Mouse (Mus musculus) retina, postnatal 1 day (tissue): ENCODE measurements at regions not wholly inside any gene's neighbourhood (a gene's known extent, or its start where the extent isn't known, plus 50 kb on each side); places are given as distances from the start of the nearest gene placed in this dataset.
"Not testable (repeated sequence)": the region's sequence is repeated elsewhere in the genome, so short reads cannot be mapped to it uniquely, and the experiment has no call there.

Source experiments
- DNase-seq: peaks from one replicate; pipeline ENCODE4 v3.0.0-alpha.2; 2012

DNA sequence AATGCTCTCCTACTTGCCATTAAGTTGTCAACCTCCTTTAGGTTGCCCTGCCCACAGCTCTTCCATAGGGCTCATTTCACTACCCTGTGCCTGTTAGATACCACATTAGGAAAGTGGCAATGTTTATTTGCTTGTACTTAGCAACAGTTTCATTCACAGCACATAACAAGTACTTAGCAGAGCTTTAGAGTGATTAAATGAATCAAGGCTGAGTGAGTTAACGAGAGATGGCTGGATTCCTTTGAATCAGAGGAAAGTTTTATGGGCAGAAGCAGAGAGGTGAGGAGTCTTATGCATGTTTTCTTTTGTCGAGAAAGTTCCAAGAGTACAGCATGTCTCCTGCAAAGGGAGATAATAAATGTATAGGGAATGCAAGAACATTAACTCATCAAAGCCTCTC, 60.5 kb downstream of the Ptgs2 start:
- no peak for DNase-seq

DNA sequence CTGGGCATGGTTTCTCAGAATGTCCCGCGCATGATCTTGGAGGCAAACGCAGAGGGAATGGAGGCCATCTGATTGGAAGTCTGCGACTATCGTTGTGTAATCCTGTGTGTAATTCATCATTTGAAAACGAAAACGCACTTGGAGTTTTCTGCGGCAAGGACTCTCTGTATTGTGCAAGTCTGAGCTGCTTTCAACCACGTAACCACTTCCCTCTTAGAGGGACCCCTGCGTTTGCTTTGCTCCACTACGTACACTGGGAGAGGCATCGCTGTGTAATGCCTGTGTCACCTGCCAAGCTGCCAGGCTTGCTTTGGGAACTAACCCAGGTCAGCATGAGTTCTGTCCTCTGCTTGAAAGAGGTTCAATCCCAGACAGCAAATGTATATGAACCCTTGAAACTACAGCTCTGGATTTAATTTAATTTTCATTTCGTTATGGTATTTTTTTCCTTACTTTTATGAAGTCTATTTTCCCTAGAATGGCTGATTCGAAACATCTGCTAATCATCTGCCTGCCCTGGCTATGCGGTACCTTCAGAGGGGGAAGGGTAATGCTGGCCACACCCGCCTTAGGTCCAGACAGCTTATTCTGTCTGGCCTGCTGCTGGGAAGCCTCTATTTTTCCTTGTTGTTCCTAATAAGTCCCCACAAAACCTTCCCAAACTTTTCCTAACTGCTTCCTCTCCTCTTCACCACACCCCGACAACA, 65.2 kb downstream of the Ptgs2 start:
- DNase-seq = no peak

DNA sequence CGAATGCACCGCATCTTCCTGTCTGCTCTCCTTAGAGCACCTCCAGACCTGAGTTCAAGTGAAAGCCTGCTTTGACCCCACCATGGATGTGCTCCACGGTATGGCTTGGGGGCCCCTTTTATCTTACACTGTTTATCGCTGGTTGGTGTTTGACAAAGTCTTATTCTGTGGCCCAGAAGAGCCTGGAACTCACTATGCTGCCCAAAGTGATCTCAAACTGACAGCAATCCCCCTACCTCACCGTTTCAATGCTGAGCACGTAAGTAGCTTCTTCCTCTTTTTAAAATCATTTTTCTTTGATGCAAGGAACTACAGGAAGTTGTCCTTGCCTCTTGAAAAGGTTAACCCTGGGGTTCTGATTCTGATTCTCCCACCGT, 65.8 kb downstream of the Ptgs2 start:
- no peak for DNase-seq

DNA sequence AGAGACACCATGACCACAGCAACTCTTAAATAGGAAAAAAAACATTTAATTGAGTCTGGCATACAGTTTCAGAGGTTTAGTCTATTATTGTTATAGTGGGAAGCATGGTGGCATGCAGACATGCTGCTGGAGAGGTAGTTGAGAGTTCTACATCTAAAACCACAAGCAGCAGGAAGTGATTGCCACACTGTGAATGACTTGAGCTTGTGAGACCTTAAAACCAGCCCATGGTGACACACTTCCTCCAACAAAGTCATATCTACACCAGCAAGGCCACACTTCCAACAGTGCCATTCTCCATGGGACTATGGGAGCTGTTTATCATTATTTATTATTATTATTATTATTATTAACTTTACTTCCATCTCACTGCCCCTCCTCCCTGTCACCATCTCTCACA, 67.3 kb downstream of the Ptgs2 start:
- no peak for DNase-seq

DNA sequence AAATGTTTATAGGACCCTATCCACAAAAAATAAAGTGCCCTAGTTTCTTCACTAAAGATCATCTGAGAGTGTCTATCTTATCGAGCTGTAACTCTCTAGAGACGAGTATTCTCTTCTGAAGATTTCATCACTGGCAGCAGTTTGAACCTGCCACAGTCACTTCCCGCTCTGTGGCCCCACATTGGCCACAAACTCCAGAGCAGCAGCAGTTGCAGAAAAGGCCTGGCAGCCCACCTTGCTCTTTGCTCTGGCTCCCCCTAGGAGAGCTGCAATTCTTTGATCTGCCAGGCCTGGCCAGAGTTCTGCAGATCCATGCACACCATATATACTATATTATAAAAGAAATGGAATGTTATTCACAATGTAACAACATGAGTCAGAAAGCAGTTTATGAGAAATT, 74.4 kb downstream of the Ptgs2 start:
- DNase-seq = no peak

DNA sequence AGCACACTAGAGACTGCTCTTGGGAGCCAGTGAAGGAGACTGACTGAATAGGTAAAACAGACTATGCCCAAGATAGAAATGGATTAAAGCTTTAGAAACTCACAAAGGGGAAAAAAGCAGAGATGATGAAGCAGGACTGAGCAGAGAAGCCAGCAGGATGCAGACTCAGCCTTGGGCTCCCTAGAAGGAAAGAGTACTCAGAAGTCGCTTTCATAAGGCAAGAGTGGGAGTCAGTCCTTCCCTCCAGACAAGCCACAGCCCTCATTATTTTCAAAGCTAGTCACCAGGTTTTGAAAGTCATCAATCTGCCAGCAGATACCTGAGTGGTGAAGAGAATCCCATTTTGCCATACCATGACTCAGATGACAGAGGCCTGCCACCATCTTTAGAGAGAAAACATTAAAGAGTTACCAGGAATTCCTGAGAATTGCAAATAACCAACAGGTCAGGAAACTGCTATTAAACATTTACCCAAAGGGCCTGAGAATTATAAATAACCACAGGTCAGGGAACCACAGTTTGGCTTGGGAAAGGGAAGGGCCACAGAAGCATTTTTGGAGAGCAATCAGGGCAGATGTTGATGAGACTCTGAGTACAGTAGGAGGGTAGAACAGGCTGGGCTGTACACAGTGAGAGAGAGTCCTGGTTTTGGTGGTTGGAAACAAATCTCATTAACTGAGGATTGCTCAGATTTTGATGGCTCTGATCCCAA, 77.4 kb downstream of the Ptgs2 start:
- no peak for DNase-seq

DNA sequence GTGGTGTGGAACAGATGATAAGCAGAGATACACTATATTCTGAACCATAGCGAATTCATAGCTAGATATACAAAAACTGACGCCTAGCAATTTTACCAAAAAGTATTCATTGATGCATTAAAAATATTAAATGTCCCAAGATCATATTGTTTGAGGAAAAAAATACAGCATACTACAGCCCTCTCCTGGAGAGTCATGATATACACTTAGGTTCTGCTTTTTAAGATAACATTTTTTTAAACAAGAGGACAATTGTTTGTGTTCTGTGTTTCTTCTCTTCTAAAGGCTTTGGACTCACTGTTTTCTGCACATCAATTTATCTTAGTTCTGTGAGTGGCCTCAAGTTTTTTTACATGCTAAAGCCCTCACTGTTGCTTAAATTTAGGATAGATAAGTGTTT, 102.2 kb downstream of the Ptgs2 start:
- DNase-seq = no peak

DNA sequence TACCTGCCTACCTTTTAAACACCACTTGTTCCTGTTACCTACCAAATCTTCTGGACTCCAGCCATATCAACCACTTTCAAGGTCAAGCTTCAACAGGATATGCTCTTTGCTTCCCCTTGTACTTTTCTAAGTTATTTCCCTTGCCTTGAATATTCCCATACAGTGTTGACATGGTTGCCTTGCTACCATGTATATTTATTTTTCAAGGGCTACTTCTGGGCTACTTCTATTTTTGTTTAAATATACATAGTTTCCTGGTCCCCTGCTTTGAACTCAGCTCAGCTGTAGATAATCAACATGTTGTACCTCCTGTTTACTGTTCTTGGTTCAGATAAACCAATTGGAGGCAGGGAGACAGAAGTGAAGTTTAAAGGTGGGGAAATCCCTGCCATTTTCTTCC, 106.8 kb upstream of the Pdc start:
- DNase-seq = no peak

DNA sequence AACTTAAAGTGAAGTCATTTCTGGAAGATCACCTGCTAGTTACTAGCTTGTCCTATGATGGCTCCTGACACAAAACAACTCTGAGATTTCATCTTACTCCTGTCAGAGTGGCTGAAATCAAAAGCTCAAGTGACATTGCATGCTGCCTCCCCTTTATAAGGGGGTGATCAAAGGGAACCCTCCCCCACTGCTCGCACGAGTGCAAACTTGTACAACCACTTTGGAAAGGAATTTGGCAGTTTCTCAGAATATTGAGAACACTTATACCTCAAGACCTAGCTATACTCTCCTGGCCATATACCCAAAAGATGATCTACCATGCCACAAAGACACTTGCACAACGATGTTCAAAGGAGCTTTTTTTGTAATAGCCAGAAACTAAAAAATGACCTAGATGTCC, 102.5 kb upstream of the Pdc start:
- no peak for DNase-seq

DNA sequence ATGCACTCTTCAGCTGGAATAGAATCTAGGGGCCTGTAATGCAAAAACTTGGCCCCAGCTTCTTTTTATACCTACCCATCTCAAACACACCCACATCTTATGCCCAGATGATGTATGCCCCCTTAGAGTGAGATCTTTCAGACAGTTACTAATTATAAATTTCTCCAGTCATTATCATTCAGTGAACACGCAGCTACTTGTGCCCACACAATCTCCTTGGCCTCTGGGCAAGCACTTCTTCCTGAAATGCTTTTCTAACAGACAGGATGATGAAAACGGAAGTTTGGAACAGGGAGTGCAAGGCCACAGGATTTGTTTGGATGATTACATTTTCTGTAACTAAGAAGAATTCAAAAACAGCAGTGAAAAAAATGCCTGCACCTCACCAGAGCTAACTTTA, 100.4 kb upstream of the Pdc start:
- DNase-seq = no peak

DNA sequence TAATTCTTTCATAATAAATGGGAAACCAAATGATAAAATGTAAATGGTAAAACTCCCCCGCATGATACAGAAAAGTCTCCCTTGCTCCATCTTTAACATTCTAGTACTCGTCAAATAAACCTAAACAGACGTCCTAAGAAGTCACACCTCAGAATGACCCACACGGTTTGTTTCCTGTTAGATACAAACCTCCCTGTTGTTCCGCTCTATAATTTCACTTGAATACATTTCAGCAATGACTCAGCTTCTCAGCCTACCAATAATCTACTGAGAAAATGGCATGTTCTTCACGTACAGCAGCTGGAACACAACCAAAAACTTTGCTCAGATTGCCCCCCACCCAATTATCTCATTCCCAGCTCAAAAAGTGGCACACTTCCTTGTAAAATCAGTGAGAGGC, 93.7 kb upstream of the Pdc start:
- DNase-seq = no peak

DNA sequence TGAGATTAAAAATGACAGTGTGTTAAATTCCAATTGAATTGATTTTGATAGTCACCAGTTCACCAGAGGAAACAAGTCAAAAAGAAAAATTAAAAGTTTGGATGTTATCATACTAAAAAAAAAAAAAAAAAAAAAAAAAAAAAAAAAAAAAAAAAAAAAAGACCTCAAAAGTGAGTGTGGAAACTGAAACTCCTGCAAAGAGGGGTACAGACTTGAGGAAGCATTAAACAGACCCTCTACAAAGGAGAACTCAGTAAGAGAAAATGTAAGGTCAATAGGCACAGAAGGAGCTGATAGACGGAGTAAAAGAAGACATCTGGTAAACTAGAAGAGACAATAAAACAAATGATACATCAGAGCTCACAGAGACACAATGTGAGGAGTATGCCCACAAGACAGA, 79.7 kb upstream of the Pdc start:
- DNase-seq = not testable (repeated sequence)

DNA sequence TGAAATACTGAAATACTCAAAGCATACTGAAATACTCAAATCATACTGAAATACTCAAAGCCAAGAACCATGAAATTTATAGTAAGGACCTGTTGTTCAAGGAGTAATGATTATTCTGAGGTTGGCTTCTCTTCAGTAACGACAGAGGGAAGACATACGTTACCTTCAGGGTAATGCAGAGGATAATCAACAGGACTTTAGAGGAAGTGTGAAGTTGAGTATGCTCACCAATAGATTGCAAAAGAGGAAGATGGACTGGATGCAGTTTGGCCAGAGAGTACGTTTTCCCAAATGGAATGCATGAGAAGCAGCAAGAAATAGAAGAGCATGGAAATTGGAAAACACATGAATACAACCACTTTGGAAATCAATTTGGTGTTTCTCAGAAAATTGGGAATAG, 79.1 kb upstream of the Pdc start:
- DNase-seq = no peak

DNA sequence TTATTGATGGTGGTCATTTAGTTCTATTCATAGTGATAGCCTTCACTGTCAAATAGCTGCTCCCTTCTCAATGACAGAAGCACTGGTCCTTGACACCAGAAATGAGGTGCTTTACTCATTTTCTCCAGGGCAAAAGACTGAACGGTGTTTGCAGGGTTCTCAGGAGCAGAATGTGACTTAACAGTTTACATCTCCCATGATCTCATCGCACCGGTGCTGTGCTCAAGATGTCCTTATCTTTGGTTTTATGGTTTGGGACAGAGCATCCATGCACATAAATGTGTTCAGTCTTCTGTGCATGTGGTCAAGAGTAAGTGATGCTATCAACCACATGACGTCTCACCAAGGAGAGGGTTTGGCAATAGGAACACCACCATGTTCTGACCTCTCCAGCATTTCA, 78.1 kb upstream of the Pdc start:
- DNase-seq = no peak

DNA sequence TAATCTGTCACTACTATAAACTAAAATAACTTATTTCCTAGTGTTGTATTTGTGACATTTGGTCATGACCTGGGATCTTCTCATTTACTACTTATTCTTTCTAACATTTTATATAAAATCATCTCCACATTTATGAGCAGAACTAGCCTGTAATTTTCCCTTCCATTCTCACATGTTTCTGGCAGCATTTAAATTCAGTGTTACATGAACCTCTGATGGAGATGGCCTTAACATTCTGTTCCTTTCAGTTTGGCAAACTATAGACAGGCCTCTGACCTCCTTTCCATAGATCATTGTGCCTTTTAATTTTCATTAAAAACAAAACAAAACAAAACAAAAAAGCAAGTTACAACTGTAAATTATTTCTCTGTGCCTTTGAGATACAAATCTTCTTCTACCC, 77.1 kb upstream of the Pdc start:
- no peak for DNase-seq

DNA sequence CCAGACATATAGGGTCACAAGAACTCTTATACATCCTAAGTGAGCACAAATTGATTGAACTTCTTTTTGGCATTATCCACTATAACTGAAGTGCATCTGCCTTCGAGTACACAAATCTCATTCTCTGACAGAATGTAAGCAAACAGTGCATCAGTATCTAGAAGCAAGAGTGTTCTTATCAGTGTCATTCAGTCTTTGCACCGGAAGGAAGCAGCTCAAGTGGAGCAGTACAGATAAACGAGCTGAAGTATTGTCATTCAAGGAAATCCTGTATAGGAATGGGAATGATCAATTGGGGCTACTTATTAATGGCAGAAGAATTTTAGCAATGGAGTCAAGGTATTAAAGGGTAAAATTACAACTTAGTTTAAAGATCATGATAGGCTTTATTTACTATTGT, 74.3 kb upstream of the Pdc start:
- DNase-seq = no peak

DNA sequence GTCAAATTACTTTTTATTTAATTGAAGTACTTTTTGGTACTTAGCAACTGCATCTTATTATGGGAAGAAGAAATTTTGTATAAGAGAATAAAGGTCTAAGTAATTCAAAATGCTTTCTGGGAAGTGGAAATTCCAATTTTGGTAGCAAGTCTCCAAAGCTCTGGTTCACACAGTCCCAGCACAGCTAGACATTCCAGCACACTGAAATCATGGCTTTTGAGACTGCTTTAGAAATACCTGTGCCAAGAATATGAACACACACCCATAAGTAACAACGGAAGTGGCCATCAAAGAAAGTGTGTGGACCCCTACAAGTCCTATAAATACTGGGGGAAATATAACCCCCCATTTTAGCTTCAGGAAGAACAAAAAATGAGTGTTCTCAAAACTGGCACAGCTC, 67.8 kb upstream of the Pdc start:
- no peak for DNase-seq

DNA sequence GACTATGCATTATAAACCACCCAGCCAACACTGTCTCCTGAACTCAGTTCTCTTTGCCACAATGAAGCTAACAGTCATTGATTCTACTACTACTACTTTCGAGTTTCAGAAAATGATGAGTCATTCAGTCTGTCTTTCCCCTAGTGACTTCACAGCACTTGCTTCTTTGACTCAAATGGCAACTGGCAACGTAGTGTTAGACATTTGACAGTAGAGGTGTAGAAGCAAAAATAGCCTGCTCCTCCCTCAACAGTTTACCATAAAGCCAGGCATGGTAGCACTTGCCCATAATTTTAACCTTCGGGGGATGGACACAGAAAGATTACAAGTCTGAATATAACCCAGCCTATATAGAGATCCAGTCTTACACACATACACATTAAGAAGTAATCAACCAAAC, 67.3 kb upstream of the Pdc start:
- DNase-seq = no peak

DNA sequence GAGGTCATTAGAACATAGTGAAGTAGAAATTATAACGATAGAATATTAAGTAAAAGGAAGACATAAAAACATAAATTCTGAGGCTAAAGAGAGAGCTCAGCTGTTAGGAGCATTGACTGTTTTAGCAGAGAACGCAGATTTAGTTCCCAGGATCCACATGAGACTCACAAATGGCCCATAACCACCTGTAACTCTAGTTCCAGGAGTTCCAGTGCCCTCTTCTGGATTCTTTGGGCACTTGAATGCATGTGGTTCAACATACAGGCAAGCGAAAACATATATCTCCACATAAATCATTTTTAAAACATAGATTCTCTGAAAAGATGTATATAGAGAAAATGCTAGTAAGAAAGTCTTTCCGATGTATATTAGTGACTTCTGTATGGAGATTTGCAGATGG, 61.6 kb upstream of the Pdc start:
- no peak for DNase-seq

DNA sequence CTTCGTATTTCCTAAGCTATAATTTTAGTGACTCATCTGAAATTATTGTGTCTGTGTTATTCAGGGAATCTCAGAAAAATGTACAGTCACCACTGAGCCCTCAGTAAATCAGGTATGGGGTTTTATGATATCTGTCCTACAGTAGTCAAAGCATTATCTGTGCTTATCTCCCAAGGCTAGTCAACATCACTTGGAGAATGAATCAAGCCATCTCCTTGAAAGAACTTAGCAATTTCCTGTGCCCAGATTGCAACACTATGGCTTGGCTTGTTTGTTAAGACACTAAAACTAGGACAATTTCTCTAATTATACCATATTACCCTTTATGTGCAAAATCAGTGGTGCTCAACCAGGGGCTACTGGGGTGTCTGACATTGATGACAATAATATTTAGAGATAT, 58.9 kb upstream of the Pdc start:
- DNase-seq = no peak

DNA sequence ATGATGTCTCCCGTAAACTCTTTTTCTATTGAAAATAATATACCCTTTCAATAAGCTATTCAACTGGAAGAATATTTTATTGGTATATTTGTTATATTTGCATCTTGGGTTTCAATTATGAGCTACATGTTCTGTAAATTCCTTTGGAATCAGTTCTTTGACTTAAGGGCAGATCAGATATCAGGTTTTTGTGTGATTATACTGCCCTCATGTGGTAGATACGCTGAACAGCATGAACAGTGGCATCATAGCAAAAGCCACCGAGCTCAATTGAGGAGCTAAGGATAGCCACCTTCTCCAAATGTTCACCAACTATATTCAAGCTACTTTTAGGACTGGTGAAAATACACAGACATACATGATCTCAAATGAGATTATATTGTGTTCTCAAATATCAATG, 52.7 kb upstream of the Pdc start:
- peak; percentile 40 for DNase-seq

DNA sequence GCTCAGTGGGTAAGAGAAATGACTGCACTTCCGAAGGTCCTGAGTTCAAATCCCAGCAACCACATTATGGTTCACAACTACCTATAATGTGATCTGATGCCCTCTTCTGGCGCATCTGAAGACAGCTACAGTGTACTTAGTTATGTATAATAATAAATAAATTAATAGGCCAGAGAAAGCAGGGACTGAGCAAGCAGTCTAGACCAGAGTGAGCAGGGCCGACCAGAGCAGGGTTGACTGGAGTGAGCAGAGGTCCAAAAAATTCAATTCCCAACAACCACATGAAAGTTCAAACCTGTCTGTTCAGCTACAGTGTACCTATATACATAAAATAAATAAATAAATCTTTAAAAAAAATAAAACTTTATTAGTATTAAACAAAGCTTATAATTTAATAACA, 52.2 kb upstream of the Pdc start:
- no peak for DNase-seq
